Mouse (Mus musculus) ovary, postnatal 14 days (tissue): ENCODE measurements around the gene Ift43.

Experiments used
- DNase-seq: peaks from one replicate; pipeline ENCODE4 v3.0.0; 2022; ENCODE audit warnings: low spot score

Ift43 gene

GRCm38 (mm10) chr12:86129696-86130095, 47.4 kb downstream of the Ift43 start:
- no peak for DNase-seq

- peak; percentile 72 for DNase-seq
Measured at GRCm38 (mm10) chr12:86132799-86133198, 50.5 kb downstream of the Ift43 start.

- DNase-seq: no peak
Measured at GRCm38 (mm10) chr12:86135691-86136090, 53.4 kb downstream of the Ift43 start.

- DNase-seq: no peak
Measured at GRCm38 (mm10) chr12:86138696-86139095, 56.4 kb downstream of the Ift43 start.

GRCm38 (mm10) chr12:86142389-86142788, 60.0 kb downstream of the Ift43 start:
- DNase-seq: no peak

- DNase-seq: no peak
Measured at GRCm38 (mm10) chr12:86146246-86146645, 63.9 kb downstream of the Ift43 start.

GRCm38 (mm10) chr12:86148271-86148670, 65.9 kb downstream of the Ift43 start:
- DNase-seq: no peak

GRCm38 (mm10) chr12:86149087-86149486, 66.7 kb downstream of the Ift43 start:
- no peak for DNase-seq

- no peak for DNase-seq
Measured at GRCm38 (mm10) chr12:86151941-86152340, 69.6 kb downstream of the Ift43 start.

GRCm38 (mm10) chr12:86153213-86153957, 71.0 kb downstream of the Ift43 start:
- DNase-seq: no peak

- DNase-seq: no peak
Measured at GRCm38 (mm10) chr12:86155176-86155575, 72.8 kb downstream of the Ift43 start.

- no peak for DNase-seq
Measured at GRCm38 (mm10) chr12:86157166-86157565, 74.8 kb downstream of the Ift43 start.

- no peak for DNase-seq
Measured at GRCm38 (mm10) chr12:86157894-86158444, 75.6 kb downstream of the Ift43 start.

- no peak for DNase-seq
Measured at GRCm38 (mm10) chr12:86158689-86159483, 76.5 kb downstream of the Ift43 start.

GRCm38 (mm10) chr12:86161436-86161835, 79.1 kb downstream of the Ift43 start:
- no peak for DNase-seq

GRCm38 (mm10) chr12:86161942-86162341, 79.6 kb downstream of the Ift43 start:
- no peak for DNase-seq

- no peak for DNase-seq
Measured at GRCm38 (mm10) chr12:86162890-86163816, 80.8 kb downstream of the Ift43 start.

- no peak for DNase-seq
Measured at GRCm38 (mm10) chr12:86166244-86166643, 83.9 kb downstream of the Ift43 start.

- peak; percentile 27 for DNase-seq
Measured at GRCm38 (mm10) chr12:86167075-86167474, 84.7 kb downstream of the Ift43 start.

GRCm38 (mm10) chr12:86168712-86169111, 86.4 kb downstream of the Ift43 start:
- DNase-seq: no peak

GRCm38 (mm10) chr12:86169195-86169594, 86.9 kb downstream of the Ift43 start:
- DNase-seq: no peak

GRCm38 (mm10) chr12:86173314-86173713, 91.0 kb downstream of the Ift43 start:
- DNase-seq: no peak
